Mouse (Mus musculus): ENCODE results near the gene Rer1.

Rer1 gene

DNA sequence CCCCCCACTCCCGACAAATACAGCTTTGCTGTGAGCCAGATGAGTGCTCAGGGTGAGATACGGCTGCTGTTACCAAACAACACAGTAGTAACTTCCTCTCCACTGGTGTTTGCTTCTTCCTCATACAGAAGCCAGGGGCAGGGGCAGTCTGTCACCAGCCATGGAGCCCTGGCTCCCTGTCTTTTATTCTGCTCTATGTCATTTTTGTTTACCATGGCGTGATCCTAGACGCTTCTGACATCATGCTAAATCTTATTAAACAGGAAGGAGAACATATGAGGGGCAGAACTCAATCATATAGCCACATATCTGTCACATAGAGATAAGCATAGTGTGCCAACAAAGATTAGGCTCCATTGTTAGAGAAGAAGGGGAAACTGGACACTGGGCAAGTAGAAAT lies 30.4 kb upstream of the Rer1 start:
- WGBS = 86% methylated on average over 4 of the region's 4 CpGs

DNA sequence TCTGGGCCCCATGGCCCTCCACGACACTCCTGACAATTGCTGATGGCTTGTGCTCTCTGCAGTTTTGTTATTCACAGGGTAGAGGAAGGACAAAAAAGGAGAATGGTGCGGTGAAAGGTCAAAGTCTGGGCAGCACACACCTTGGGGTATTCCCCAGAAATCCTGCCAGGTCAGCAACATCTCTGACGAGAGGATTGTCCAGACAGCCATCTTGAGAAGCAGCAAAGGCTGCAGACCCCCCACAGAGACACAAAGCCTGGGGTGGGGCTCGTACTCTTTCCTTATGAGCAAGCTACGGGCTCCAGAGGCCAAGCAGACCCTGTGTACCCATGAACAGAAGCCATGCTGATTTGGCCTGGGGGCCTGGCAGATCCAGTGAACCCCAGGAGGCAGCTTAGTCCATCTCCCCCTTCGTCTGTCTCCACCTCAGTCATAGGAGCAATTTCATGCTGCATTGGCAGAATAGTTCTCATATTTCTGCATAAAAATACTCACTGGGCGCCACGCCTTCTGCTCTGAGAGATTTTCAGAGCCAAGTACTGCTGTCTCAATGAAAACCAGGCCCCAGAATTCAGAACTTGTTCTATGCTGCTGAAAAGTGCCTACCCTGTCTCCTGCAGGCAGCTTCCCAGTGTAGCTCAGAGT lies 27.7 kb upstream of the Rer1 start:
- 61% methylated on average over 8 of the region's 8 CpGs for WGBS

DNA sequence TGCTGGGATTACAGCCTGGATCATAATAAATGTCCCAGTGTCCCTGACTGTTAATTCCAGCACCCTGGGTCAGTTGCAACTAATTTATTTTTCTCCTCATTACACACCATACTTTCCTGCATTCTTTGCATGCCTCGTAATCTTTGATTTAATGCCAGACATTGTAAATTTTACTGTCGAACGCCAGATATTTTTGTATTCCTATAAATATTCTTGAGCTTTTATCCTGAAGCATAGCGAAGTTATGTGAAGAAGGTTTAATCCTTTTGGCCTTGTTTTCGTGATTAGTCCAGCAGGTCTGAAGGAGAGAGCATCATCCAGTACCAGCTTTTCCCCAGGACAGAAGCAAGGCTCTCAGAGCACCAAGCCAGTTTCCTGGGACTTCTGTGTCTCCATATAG lies 23.3 kb upstream of the Rer1 start:
- WGBS = 78% methylated on average over 5 of the region's 5 CpGs

DNA sequence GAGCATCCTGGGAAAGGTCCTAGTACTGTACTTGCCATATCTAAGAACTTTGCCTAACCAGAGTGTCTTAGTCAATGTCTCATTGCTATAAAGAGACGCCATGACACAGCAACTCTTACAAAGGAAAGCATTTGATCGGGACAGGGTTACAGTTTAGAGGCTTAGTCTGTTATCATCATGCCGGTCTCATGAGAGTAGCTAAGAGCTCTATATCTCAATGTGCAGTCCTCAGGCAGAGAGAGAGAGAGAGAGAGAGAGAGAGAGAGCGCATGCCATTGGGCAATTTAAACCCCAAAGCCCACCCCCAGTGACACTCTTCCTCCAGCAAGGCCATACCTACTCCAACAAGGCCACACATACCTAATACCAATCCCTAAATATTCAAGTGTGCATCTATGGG lies 21.7 kb upstream of the Rer1 start:
- 93% methylated on average over 4 of the region's 4 CpGs for WGBS

DNA sequence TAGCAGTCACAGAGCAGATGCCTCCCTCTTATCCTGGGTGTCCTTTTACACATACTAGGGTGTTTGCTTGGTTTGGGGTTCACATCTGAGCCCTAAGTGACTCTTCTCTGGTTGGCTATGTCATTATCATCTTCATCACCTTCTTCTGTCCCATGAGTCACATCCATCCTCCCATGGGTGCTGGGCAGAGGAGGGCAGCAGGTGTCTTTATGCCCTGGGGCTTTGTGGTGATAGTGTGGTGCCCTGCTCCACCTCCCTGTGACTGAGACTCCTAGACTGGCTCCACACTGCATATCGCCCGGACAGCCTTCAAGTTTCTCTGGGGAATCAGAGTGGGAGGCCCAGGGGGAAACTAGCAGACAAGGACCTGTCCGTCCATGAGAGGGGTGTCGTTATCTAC lies 12.4 kb upstream of the Rer1 start:
- WGBS = 91% methylated on average over 4 of the region's 4 CpGs

DNA sequence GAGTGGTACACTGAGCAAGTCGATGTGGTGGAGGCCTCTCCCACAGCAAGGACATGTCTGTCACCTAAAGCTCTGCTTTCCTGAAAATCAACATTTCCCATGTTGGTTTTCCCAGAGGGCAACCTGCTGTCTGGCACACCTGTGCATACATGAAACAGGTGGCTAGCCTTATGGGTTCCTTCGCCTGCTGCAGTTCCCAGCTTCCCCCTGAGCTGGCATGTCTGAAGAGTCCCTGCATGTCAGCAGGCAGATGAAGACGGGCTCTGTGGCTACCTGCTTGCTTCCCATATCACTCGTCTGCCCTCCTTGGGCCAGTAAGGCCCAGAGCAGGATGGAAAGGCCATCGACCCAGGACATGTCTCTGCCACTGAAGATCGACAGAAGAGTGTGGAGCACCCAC lies 11.3 kb upstream of the Rer1 start:
- 91% methylated on average over 6 of the region's 6 CpGs for WGBS

DNA sequence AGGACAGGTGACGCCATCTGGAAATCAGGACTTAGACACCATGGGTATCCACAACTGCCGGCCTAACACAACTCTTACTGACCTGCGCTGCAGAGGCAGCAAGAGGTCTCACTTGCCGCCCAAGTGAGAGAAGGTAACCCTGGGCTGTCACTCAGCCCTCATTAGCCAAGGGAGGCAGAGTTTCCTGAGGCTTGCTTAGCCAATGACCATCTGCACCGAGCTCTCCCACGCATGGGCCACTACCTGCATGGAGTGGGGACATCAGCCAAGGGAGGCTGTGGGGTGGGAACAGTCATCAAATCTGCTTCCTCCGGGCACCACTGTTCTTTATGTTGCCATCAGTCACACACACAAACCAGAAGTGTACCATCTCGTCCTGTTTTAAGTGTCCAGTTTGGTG lies 9.8 kb upstream of the Rer1 start:
- WGBS = 87% methylated on average over 8 of the region's 8 CpGs

DNA sequence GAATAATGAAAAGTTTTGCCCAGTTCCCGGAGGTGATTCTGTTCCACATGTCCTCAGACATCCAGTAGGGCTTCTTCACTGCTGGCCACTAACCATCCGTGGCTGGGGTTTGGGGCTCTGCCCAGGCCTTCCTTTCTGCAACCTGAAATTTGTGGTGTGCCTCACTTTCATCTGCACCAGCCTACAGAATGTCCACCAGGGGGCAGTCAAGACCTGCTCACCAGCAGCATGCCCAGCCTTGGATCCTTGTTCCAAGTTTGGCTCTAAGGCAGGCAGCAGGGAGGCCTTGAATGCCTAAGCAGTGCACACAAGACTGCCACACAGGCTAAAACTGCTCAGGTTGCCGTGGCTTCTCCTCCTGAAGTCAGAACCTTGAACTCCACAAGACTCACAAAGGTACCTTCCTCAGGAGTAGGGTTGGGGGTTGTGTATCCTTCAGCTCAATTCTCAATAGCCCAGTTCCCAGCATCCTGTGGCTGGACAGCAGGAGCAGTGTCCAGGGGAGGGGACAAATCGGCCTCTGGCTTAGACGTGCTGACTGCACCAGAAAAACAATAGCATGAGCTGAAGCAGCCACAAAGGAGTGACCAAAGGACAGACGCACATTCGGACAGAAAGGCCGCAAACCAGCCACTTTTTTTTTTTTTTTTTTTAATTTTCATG lies 9.2 kb upstream of the Rer1 start:
- 28% methylated on average over 8 of the region's 8 CpGs for WGBS

DNA sequence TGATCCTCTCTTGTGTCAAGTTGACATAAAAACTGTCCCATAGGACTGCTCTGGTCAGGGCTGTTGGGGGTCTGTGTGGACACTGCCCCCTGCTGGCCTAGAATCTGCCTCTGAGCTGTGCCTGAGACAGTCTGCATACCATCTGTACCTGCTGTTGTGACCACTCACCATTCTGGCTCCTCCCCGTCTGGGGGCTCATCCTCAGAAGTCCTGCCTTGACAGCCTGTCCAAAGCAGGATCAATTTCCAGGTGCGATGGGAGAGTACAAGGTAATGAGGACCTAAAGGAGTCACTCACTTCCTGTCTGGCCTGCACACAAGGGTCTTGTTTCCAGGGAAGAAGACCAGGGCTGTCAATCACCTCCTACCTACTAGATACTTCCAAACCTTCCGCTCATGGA lies 8.4 kb upstream of the Rer1 start:
- 54% methylated on average over 3 of the region's 3 CpGs for WGBS

DNA sequence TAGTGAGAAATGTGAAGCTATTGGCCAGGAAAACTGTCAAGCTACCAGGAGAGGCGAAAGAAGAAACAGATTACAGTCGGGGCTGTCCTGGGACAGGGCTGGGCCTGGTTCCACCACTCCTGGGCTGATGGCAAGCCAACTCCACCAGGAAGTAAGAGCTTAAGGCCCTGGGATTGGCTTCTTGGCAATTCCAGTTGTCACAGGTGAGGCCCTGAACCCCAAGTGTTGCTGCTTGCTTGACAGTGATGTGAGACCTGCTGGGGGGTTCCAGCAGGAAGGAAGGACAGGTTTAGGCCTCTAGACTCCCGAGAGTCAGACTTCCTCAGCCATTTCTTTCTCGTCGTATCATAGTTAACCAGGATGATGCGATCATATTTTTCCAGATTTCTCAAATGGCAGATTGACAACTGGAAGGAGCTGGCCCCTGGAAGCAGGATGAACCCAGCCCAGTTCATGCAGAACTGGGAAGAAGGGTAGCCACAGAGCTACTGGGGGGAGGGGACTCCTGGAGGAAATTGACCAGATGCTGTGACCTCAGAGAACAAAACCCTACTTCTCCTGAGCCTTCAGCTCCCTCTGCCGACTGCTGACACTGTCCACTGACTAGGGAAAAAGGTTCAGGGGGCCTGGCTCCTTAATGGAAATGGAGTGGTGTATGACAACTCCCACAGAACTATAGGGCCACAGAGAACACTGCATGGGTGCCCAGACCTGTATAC lies 7.4 kb upstream of the Rer1 start:
- WGBS = 84% methylated on average over 7 of the region's 7 CpGs

DNA sequence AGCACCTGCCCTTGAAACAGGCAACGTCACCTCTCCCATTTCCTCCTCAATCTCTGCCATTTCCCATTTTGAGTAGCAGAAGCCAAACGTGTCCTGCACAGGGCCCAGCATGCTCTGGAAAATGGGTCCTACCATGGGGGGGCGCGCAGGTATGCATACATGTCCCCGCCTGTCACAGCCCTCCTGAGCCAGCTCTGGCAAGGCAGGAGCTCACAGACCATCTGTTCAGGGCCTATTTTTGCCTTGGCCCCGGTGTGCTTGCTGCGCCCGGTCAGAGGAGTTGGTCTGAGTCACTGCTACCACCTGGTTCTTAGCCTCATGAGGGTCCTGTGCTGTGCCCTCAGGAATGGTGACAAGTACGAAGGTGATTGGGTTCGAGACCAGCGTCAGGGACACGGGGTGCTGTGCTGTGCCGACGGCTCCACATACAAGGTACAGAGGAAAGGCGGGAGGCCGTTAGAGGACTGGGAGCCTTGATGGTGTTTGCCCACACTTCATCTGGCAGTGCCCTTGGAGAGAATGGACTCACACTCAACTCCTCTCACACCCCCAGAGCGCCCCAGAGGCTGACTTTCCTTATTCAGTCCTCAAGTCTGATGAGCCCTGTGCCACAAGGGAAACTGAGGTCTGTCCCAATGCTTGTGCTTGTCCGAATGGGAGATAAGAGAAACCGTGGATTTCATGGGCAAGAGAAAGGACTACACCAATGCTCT lies 6.7 kb upstream of the Rer1 start:
- 80% methylated on average over 19 of the region's 19 CpGs for WGBS

DNA sequence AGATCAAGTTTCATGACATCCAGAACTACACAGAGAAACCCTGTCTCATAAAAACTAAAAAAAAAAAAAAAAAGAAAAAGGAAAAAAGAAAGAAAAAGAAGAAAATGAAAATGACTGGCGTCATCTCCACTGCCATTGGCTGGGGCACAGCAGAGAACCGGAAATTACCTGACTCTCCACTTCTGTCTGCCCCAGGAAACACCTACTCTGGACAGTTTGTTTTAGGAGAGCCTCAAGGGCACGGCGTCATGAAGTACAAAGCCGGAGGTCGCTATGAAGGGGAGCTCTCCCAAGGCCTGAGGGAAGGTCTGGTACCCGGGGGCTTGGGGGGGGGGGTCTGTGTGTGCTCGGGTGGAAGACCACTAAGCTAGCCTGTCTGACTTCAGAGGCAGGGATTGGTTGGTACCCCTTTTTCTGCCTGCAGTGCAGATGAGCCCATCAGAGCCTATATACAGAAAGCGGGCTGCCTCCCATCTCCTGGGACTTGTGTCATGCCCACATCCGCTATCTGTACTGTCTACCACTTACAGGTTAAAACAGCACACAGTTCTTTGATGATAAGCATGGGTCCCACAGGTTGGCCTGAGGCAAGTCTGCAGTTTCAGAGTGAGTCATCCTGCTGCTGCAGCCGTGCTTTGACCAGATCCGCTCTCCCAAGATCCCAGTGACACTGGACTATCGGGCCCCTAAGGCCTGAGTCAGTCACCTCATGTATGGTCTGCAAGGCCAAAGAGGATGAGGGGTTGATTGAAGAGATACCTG lies 4.7 kb upstream of the Rer1 start:
- 91% methylated on average over 13 of the region's 13 CpGs for WGBS

DNA sequence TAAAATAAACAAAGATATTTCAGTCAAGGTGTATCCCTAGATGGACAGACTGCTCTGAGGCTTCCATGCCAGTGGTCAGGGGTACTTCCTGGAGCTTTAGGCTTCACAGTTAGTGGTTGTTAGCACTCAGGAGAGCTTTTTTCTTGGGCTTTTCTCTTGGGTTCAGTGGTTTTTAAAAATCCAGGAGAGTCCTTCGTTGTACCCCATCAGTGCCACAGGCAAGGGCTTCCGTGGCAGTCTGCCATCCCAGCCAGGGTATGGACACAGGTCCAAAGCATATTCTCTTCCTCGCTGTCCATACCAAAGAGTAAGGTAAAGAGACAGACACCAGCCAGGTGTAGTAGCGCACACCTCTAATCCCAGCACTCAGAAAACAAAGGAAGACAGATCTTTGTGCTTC lies 4.0 kb upstream of the Rer1 start:
- 96% methylated on average over 4 of the region's 4 CpGs for WGBS

DNA sequence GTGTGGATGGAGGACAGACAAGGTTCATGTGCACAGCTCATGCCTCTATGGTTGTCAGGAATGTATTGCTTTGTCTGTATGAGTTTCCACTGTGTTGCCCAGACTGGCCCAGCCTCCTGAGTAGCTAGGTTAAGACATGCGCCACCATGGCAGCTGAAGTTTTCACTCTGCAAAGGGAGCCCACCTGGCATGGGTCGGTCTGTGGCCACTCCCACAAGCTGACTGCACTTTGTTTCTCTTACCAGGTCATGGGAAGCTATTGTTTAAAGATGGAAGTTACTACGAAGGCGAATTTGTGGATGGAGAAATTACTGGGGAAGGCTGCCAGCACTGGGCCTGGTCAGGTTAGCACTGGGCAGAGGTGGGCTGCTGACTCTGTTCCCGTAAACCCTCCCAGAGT lies 3.1 kb upstream of the Rer1 start:
- WGBS = 92% methylated on average over 5 of the region's 5 CpGs

DNA sequence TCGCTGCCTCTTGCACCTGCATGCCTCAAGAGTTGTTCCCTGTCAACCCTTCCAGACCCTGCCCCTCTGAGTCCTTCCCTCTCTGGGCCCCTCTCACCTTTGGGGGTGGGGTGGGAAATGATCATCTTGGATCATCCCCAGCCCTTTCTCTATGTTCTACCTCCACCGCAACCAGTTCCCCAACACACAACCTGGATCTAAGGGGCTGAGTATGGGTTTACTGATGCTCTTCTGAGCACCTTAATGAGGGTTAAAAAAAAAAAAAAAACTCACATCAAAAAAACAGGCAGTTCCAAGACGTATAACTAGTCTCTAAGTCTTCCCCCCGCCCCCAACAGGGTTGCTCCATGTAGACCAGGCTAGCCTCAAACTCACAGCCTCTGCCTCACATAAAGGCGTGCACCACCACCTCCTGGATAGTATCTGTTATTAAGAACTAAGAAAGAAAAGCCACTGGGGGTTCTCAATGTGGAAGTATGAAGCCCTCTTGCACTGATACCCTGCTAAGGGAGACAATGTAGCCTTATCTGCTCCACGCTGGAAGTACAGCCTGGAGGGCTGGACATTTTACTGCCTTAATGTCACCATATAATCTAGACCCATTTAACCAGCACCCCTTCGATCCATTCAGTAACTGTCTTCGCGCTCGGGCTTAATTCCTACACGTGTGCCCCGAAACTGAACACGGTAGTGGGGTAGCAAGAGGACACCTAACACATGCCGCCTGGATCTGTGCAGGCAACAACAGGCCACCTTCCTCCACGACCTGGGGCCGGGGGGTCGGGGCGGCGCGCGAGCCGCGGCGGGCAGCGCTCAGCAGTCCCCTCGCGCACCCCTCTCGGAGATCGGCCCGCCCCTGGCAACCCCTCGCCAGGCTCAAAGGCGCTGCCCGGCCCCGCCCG lies 725 bp downstream of the Rer1 start:
- WGBS = 6% methylated on average over 35 of the region's 35 CpGs

DNA sequence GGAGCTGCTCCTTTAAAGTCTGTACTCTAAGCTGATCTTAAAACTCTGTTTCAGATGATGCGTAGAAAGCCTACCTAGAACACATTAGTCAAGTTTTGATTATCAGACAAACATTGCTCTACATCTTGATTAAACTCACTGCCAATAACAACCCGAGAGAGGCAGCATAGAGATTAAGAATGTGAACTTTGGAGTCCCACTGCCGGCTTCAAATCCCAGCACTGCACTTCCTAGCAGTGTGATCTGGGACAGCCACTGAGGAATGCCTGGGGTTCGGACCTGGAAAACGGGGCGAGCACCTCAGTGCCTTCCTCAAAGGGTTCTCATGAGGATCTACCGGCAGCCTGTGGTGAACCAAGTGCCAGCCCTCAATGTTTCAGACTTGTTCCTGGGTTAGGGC lies 1.8 kb downstream of the Rer1 start:
- 84% methylated on average over 7 of the region's 7 CpGs for WGBS

DNA sequence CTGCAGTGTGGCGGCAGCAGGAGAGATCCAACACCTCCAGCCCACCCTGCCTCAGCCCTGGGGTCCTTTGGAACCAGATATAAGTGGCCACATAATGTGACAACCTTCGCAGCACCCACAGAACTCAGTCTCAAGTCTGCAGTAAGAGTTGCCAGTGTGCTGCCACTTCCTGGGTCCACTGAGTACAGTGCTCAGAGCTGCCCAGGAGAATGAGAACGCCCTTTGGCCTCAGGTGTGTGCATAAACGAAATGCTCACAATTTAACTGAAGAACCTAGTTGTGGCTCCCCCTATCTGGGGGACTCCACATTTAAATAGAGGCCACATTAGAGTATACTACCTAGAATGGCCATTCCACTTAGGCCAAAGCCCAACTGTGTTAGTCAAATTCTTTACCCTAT lies 2.6 kb downstream of the Rer1 start:
- 83% methylated on average over 4 of the region's 4 CpGs for WGBS

DNA sequence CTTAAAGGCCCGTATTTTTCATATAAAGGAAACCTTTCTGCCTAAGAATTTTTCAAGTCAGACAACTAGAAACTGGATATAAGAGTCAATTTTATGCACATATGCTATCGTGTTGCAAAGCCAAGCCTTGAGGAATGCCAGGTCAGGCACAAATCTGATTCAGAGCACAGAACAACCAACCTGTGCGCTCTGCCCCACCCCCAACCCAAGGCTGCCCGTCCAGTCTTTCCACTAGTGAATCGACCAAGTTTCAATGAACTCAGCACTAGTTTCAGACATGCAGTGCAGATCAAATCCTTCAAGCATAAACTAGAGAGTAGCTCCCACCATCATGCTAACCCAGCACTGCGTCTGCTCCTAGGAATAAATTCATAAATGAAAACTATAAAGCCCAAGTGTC lies 6.5 kb downstream of the Rer1 start:
- 88% methylated on average over 6 of the region's 6 CpGs for WGBS

DNA sequence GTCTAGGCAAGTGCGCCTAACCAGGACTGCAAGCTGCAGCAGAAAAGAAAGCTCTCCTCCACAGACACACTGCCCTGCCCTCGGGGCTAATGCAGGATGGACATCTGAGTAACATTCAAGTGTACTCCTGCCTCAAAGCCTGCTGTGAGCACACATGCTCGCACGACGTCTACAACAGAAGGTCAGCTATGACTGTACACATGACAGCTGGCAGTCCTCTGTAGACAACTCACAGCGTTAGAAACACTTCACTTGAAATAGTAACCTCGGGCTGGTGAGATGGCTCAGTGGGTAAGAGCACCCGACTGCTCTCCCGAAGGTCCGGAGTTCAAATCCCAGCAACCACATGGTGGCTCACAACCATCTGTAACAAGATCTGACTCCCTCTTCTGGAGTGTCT lies 7.4 kb downstream of the Rer1 start:
- 56% methylated on average over 10 of the region's 10 CpGs for WGBS

DNA sequence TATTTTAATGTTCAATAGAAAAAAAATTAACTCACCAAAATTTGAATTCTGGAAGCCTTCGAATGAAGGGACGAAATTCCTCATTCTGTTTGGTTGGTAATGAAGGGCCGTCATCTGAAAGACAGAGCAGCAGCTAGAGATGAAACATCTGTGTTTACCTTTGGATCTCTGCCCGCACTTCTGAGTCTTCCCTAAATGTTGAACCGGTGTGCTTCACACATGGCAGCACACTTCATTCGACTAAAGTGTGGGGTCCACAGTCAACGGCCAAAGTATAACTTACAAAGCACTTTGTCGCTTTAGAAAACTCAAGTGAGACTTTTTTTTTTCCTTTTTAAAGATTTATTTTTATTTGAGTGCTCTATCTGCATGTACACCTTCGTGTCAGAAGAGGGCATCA lies 9.5 kb downstream of the Rer1 start:
- WGBS = 56% methylated on average over 9 of the region's 9 CpGs

DNA sequence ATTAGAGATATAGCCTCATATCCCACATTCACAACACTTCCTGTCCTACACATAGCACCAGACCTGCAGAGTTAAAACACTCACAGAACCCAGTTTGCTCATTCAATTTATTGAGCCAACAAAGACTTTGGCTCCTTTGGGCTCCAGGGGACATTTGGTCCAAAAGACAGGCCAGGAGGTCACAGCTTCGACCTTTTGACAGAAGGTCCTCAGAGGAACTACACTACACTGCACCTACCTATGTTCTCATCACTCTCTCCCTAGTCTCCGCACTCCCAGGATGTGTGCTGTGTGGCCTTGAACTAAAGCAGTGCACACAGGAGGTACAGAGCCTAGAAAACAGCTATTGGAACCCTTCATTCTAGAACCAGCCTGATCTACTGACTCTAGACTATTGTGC lies 10.4 kb downstream of the Rer1 start:
- 88% methylated on average over 2 of the region's 2 CpGs for WGBS

Measured in cerebral cortex, adult 2 months (tissue).